Mouse (Mus musculus): ENCODE measurements around the gene Speer4f2. TPM values are rescaled to one million over a fixed set of nuclear protein-coding genes. Genes with fewer than 3 reads are reported as not detected.
"Not testable (repeated sequence)": the region's sequence is repeated elsewhere in the genome, so short reads cannot be mapped to it uniquely, and the experiment has no call there.

The Speer4f2 gene
- not detected for total RNA-seq (2021)

DNA sequence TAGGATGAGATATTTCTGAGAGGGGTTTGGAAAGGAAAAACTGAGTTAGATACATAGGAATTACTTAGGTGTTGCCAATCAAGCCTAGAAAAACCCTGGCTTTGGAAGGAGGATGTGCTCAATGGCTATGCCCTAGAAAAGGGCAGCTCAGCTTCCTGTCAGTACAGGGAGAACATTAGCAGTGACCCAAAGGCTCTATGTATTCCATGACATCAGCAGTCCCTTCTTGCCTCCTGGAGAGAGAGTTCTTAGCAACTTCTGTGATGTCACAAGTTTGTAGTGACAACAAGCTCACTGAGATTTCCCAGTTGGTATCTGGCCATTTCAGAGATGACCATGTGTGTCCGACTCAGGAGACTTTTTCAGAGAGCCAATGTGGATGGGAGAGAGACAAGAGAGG, at the start of gene Speer4f2:
TSS of gene Speer4f2 (plus strand) at position 301 of the 400 bp plus-strand sequence.
- not testable (repeated sequence) for DNase-seq (ENCODE audit: extremely low spot score in 1 of 2, low spot score in 1 of 2)

DNA sequence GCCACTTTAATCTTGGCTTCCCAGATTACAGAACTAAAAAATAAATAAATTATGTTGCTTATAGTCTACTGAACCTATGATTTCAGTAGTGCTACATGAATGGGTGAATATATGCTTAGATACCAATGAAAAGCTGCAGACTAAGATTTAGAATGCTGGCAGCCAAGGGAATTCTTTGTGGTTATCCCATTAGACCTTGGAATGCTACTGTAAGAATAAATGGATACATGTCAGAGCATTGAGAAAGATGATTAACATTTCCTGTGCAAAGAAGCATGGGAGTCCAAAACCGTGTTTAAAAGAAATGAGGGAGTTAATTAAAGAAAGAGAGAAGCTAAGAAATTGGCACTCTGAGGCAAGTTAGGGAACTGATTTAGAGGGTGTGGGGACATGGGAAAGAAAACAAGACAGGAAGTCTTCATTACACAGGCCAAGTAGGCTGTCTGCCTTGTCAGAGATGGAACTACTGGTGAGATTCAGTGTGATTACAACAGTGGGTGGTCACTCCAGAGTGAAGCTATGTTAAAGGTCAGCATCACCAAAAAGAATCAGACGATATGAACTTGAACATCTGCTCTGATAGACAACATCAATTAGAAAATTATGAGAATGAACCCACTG, 43.9 kb upstream of the Speer4f2 start:
- no peak for DNase-seq (ENCODE audit: extremely low spot score in 1 of 2, low spot score in 1 of 2)

DNA sequence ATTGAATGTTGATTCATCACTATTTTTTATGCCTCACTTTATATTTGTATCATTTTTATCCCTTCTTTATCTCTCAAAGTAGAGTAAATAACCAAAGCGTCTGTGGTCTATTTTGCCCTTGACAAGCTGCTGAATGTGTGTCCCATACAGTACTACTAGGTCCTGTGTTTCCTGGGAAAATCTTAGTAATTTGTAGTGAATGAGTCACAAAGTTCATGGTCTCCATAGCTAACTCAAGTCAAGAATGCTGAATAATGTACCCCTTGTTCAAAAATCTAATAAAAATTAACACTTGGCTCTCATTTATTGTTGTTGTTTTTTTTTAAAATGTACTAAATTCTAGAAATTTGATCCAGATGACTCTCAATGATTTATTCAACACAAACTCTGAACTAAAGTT, 38.1 kb upstream of the Speer4f2 start:
- no peak for DNase-seq (ENCODE audit: extremely low spot score in 1 of 2, low spot score in 1 of 2)

DNA sequence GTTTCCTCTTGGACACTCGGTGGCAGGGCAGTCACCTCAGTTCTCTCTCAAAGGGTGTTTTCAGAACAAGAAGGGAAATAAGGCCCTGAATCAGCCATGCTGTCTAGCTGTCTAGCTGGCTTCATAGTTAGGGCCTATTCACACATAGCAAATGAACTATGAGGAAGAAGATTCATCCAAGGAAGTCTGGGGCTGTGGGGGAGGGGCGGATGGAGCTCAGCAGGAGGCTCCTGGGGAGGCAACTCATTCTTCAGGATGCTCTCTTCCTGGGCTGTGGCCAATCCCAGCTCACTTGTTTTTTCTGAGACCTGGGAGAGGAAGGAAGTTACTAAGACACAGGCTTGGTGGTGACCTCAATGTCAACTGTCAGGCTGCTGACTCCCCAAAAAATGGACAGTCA, 27.2 kb upstream of the Speer4f2 start:
- DNase-seq (ENCODE audit: extremely low spot score in 1 of 2, low spot score in 1 of 2) = not testable (repeated sequence)

DNA sequence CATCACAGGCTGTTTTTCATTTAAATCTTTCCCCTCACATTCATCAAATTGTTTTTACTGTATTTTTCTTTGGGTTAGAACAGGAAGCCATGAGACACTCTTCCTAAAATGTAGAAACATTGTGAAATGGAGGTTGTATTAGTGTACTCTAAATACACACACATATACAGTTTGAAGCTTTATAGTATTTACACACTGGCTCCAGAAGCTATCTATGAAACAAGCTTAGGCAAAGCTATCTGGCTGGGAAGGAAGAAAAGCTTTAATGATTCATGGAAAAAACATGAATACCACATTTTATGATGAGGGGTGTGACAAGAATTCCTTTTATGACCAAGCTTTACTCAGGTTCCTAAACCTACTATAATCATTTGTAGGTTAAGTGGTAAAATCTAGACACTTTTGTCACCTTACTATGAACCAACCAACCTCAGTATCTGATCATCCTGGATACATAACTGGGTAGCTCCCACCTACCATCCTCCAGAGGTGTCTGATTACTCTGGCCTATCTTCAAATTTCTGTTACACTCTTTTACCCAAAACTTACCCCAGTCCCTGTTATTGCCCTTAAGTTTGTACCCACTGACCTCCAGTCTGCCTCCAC, 13.5 kb upstream of the Speer4f2 start:
- no peak for DNase-seq (ENCODE audit: extremely low spot score in 1 of 2, low spot score in 1 of 2)

DNA sequence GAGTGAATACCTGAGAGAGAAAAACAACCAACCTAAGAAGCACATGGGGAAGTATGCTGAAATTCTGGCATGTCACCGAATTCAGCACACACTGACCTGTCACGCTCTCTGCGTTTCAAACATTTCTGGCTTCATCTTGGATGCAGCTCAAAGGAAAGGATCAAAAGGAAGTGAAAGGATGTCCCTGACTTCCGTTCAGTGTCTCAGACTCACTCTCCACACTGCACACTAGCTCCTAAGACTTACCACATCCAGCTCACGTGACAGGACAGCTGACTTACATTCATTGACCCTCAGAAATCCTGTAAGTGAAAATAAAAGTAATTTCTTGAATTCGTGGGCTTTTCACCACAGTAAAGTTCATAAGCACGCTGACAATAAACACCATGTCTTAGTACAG, 16.9 kb downstream of the Speer4f2 start:
- no peak for DNase-seq (ENCODE audit: extremely low spot score in 1 of 2, low spot score in 1 of 2)

DNA sequence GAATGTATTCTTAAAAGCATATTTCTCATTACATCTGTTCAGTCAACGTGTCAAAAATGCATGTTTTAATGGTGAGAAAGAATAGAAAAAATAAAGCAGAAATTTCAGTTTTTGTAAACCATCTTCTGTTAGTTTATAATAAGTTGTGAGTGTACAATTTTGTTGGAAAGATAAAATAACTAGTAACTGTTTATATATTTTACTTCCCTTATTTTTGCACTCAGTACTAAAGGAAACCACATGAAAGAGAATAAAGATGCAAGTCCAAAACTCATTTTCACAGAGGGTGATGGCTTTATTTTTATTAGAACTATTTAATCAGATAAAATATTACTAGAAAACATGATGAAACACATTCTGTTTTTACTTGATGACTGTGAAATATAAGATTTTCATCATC, 18.2 kb downstream of the Speer4f2 start:
- no peak for DNase-seq (ENCODE audit: extremely low spot score in 1 of 2, low spot score in 1 of 2)

DNA sequence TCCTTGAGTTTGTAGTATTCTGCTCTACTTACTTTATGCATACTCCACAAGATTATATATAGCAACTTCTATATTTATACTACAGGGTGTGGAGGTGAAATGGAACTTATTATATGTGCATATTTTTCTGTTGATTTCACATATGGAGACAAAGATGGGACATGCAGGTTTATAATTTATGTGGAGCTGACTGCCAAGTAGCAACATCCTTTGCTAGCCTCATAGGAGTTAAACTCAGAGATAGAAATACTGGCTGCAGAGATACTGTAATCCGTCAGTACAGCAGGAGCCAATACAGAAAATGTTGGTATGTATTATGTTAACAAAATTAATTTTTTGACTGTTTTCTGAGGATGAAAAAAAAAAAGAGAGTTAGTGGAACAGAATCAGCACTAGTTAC, 27.6 kb downstream of the Speer4f2 start:
- no peak for DNase-seq (ENCODE audit: extremely low spot score in 1 of 2, low spot score in 1 of 2)

DNA sequence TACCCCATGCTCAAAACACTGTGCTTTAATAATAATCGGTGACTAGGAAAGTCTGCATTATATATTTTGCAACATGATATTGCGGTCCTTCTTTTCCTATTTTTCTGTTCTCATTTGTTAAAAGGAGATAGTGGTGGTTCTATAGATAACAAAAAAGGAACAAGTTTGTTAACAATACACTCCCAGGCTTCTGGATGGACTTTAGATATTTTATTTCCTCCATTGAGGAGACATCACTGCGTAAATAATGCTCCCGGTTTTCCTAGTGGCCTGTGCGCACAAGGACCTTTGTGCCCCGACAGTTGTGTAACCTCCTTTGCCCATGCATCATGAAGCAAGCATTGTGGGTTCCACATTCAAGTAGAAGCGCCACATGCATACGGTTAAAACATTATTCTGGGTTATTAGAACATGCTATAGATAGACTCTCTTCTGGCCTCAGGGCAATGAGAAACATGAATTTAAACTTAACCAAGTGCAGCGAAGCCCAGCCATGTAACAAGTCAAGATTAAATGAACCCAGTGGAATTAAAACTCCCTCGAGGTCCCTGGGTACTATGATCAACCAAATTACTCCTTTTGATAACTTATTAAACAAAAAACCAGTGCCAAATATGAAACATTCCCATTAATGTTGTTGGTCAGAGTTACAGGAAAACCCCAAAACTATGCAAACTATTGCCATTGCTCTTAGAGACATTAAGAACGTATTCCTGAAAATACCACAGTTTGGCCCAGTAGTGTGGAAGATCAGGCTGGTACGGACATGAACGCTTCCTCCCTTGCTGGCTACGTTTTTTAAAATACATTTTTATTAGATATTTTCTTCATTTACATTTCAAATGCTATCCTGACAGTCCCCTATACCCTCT, 28.5 kb downstream of the Speer4f2 start:
- DNase-seq (ENCODE audit: extremely low spot score in 1 of 2, low spot score in 1 of 2) = no peak

DNA sequence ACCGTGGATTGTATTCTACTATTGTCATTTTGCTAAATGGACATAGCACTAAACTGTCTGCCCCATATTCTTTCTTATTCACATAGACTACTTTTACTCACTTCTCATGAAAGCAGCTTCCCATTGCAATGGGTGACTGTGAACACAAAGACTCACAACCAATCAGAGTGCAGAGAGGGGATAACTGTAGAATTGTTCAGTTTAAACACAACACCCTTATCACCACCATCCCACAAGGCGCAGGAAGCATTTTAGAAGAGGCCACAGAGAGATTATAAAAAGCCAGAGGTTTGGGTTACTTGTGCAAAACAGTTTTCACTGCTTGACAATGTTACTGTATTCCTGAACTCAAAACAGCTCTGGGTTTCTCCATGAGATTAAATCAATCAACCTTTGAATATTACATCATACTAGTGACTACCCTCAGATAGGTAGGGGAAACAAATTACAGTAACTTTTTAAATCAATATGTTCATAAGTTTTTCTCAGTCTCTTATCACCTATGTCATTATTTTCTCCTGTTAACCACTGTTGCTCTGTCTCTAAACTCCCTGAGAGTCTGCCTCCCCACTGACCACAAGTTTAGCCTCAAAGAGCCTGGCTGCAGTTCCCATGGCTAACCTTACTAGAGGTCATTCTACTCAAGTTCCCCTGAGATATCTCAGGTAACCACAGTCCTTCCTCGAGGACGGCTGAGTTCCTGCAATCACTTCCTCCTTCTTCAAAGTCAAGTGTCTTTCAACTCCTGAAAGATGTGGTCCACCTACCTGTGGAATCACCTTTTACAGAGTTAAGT, 29.5 kb downstream of the Speer4f2 start:
- DNase-seq (ENCODE audit: extremely low spot score in 1 of 2, low spot score in 1 of 2) = no peak

DNA sequence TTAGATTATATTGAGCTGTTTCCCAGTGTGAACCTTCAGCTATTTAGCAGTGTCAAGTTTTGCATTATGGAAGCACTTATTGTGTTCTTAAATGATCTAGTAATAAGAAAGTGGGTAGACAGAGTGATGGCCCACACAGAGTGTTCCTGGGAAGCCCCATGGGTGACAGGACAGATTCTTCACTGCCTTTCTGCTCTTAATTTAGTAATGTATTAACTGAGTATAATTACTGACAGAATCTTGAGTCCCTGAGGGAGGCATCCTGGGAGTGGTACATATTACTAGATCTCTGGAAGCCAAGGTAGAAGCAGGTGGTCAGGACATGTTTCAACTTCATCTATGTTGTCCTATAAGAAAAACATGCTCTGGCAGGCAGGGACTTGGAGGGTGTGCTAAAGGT, 30.6 kb downstream of the Speer4f2 start:
- no peak for DNase-seq (ENCODE audit: extremely low spot score in 1 of 2, low spot score in 1 of 2)

DNA sequence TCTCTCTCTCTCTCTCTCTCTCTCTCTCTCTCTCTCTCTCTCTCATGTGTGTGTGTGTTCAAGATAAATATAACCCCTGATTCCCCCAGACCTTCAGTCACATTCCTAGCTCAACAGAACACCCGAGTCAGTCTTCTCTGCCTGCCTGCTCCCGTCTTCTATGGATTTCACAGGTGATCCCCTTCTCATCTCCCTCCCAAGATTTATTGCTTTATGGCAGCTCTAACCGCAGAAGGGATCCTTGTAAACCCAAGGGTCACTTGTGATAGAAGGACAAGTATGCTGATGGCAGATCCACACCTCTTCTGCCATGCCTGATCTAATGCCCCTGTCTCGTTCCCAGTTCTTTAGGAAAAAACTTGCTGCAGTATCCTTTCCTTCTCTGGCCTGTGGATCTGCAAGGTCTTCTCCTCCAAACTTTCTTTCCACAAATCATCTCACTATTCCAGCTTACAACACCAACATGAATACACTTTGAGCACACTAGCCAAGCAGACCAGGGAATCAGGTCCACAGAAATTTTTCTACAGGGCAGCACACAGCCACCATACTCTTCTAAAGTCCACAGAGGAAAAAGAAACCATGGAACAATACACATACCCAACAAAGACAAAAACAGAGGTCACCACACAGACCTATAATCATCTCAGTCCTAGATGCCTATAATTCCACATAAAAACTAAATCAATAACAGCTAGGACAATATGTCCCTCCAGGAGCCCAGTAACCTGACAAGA, 36.1 kb downstream of the Speer4f2 start:
- no peak for DNase-seq (ENCODE audit: extremely low spot score in 1 of 2, low spot score in 1 of 2)

DNA sequence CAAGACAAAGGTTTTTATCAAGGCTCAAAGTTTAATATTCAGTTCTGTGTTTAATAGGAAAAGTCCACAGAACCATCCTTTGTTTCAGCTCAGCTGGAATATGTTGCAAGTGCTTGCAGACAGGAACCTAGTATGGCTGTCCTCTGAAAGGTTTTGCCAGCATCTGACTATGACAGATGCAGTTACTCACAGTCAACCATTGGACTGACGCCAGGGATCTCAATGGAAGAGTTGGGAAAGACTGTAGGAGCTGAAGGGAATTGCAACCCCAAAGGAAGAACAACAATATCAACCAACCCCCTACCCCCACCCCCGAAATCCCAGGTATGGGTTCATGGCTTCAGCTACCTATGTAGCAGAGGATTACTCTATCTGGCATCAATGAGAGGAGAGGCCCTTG, 44.2 kb downstream of the Speer4f2 start:
- DNase-seq (ENCODE audit: extremely low spot score in 1 of 2, low spot score in 1 of 2) = no peak

DNA sequence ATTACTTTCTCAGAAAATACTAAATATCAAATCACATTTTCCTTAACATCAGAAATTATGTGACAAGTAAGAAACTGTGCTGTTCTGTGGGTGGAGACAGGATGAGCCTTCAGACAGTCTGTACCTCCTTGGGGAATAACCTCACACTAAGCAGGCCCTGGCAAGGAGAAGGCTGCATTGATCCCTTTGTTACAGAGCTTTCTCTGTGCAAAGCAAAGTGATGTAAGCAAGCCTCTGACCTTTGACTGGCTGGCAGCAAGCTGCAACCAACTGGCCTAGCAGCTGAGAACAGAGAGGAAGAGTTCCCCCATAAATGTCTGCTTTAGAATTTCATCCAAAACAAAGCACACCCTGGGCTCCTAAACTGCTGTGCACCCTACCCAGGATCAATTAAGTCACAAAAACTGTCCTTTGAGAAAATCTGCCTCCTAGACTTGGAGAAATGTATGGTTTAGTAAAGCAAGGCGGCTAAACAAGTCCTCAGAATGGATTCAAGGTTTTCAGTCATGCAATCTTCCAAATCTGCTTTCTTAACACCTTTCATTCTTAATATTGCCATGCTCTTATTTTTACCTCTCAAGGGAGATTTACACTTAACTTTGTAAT, 46.3 kb downstream of the Speer4f2 start:
- DNase-seq (ENCODE audit: extremely low spot score in 1 of 2, low spot score in 1 of 2) = no peak

DNA sequence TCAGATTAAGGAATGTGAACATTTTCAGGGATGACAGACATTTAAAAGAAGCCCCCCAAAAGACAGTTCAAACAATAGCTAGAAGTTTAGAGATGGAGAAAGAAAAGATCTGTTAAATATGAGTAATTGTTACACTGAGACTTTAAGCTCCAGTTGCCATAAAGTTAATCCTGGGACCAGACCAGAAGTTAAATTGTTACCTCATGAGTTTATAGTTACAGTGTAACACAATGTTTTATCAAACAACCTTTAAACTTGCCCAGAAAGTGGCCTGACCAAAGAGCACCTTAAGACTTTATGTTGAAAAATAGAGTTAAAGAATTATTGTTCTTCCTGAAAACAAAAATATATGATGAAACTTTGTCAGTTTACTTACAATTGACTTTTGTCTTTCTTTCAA, 46.9 kb downstream of the Speer4f2 start:
- DNase-seq (ENCODE audit: extremely low spot score in 1 of 2, low spot score in 1 of 2) = no peak

DNA sequence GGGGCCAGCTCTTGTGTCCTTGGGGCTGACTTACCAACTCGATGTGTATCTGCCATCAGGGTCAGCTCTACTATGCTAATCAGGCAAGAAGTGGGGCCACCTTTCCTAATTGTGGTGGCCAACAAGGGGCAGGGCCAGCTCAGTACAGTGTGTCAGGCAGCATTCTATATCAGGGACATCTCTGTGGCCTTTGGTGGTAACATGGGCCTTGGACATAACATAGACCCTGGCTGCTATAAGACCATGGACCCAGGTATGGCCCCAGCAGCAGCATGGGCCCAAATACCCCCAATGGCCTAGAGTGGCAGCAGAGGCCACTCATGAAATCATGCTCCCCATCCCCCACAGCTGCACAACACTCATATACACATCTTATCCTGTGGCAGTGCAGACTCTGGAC, 49.2 kb downstream of the Speer4f2 start:
- DNase-seq (ENCODE audit: extremely low spot score in 1 of 2, low spot score in 1 of 2) = no peak

DNA sequence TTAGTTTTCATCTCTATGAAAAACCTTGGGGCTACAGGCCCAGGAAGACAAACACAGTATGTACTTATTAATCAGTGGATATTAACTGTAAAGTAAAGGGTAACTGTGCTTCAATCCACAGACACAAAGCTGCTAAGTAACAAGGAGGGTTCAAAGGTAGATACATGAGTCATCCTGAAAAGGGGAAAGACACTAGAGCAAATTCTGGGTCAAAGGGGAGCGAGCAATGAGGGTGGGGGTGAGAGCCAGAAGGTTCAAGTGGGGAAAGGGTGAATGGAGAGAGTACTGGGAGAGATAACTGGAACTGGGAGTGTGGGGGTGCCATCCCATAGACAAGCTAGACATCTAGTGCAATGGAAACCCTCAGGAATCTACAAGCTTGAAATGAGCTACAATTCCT, 54.0 kb downstream of the Speer4f2 start:
- DNase-seq (ENCODE audit: extremely low spot score in 1 of 2, low spot score in 1 of 2) = no peak
